Mouse (Mus musculus) kidney, adult 2 months (tissue): ENCODE measurements around the gene Pla2g12a.

Experiments used
- CTCF ChIP-seq: fragments of 200-500 bp; conservative IDR thresholded peaks from 2 replicates; pipeline ENCODE4 v1.5.1; 2011; ENCODE audit warnings: low read depth, mild to moderate bottlenecking, control low read depth, low read length, moderate library complexity, mixed read lengths; ENCODE audit not compliant: insufficient read depth, insufficient read length
- POLR2A ChIP-seq: fragments of 200-500 bp; IDR thresholded peaks from one replicate; pipeline ENCODE4 v1.6.1; 2011; ENCODE audit warnings: low read depth, low read length, control low read depth

GRCm38 (mm10) chr3:129937848-129938247, 59.4 kb downstream of the Pla2g12a start:
- TF ChIP-seq POLR2A (no peak), CTCF (no peak)
